Mouse (Mus musculus): ENCODE data around the gene Elmo2.

Gene Elmo2

DNA sequence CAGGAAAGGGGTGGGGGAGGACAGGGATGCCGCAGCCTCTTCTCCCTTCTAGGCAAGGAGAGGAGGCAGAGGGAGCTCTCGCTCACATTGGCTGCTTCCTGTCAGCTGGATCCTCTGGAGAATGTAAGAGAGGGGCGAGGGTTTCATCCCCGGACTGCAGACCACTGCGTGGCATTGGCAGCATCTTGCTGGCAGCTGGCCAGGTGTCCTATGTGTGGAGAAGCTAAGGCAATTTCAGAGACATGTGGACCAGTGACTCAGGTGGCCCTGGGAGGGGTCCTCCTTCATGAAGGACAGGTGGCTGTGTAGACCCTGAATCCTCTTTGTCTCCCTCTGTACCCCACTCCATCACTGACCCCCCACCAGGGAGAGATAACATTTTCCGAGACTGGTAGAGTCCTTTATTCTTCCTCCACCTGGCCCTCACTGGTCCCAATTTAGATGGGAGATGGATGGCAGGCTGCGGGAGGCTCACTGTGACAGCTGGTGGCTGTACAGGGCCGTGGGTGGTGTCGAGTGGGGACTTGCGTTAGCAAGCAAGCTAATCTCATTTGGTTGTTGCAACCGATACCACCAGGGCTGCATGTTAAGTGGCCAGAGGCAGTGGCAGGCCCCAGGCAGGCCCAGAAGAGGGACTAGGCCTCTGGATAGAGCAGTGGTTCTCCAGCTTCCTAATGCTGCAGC is 69.0 kb downstream of the Elmo2 start:
- no peak for DNase-seq (ENCODE audit: inconsistent ontology term)

DNA sequence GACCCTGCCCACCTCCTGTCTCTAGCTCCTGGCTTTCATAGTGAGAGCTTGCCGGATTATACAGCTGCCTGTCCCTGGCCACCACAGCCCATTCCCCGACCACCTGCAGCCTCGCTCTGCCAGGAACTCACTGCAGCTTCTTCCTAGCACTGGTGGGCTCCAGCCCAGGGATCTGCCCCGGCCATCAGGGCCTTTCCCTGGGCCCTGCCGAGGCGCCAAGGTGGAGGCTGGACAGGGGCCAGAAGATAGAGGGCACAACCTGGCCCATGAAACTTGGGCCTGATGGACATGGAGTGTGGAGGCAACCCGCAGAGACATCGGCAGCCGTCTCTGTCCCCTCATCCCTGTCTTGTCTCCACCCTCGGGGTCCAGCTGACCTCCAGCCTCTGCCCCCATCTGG is 70.1 kb downstream of the Elmo2 start:
- no peak for DNase-seq (ENCODE audit: inconsistent ontology term)

DNA sequence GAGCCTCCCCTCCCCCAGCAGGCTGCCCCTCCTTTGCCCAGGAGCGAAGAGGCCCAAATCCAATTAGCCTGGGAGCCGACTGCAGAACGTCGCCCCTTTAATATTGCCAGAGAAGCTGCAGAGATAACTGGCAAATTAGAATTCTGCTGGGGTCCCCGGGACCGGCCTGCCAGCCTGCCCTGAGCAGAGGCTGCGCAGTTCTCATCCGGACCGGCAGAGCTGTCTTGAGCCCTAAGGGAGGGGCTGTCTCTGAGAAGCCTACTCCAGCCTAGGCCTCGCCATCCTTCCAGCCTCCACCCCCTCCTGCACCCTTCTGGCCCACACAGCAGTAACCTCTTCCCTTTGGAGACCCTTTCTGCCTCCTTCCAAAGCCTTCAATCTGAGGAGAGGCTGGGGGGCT is 72.4 kb downstream of the Elmo2 start:
- DNase-seq (ENCODE audit: inconsistent ontology term): no peak

DNA sequence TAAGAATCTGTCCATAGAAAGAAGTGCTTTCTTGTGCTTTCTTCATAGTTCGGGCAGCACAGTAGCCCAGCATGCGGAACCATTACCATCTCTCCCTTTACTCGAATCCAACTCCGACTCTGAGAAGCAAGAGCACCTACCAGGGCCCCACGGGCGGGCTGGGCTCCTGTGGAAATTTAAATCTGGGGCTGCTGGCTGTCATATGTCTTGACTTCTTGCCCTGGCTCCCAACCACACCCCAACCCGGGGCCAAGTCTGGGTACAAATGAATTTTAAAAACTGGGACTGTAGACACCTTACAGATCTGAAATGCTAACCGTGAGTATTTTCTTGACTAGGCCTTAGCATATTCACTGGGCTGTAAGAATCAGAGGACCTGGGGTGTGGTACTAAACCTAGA is 73.0 kb downstream of the Elmo2 start:
- no peak for DNase-seq (ENCODE audit: inconsistent ontology term)

DNA sequence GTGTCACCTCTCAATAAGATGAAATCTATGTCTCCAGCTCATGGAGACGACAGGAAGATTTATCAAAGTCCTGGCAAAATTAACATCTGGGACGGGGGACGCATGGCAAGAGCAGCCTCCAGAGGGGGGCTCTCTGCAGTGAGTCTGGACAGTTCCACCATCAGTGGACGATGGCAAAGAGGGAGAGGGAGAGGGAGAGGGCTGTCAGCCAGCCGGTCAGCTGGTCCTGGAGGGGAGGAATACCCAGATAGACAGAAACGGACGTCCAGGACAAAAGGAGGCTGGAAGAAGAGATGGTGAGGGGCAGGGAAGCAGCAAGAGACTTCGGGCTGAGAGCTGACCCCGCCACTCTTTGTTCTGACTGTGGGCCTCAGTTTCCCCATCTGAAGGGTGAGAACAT is 73.5 kb downstream of the Elmo2 start:
- DNase-seq (ENCODE audit: inconsistent ontology term): no peak

DNA sequence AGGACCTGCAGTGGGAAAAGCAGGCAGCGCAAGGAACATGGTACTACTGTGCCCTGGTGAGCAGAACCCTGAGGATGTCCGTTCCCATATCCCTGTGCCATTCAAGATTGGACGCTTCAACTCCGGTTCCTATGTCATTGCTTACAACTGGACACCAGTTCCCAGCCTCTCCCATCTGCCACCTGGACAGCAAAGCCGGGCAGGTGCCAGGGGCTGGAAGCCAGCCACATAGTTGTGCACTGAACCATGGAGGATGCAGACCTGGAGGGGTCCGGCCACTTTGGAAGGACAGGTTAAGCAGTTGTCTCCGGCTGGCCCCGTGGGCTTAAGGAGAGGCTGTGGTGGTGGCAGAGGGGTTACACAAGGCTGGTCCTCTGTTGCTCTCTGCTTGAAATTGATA is 73.9 kb downstream of the Elmo2 start:
- DNase-seq (ENCODE audit: inconsistent ontology term): no peak

DNA sequence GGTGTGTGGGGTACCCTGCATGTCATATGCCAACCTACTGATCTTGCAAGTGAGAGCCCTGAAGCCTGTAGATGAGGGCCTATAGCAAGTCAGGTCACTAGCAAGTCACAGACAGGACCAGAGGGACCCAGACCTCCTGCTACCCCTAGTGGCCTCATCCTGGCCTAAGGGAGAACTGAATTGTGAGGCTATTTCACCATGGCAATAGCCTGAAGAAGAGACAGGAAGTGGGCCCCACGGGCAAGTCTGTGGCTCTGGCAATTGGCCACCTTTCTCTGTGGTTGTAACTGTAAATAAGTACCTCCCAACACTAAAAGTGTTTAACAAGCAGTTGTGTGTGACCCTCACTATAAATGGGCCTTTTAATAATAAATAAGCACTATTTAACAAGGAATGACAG is 75.4 kb downstream of the Elmo2 start:
- no peak for DNase-seq (ENCODE audit: inconsistent ontology term)

DNA sequence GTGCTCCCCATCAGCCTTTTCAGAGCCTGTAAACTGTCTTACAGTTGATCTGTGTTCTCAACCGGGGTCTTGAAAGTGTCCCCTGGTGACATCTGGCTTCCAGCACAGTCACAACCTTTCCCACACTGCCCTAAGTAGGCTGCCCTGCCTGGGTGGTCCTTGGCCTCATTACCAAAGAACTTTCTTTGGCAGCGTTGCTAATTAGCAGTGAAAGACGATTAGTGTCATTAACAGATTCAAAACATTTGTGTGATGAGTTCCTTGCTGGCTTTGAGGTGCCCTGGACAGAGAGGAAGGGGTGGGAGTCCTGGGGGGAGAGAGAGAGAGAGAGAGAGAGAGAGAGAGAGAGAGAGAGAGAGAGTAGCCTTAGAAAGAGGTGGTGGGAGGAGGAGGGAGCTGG is 77.3 kb downstream of the Elmo2 start:
- peak; percentile 35 for DNase-seq (ENCODE audit: inconsistent ontology term)

DNA sequence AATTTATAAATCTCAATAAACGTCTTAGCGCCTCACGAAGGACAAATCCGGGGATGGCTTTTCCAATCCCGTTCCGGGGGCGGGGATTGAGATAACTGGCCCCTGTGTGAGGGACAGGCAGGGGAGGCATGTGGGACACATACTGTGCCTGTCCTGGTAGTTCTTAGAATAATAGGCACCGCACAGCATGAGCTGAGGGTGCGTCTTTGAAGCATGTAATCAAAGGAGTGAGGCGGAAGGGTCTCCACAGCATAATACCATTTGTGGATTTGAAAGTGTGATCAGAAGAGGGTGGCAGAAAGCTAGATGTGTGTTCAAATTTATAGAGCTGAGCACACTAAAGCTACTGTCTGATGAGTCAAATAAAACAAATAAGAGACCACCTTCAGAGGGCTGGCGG is 79.9 kb downstream of the Elmo2 start:
- no peak for DNase-seq (ENCODE audit: inconsistent ontology term)

DNA sequence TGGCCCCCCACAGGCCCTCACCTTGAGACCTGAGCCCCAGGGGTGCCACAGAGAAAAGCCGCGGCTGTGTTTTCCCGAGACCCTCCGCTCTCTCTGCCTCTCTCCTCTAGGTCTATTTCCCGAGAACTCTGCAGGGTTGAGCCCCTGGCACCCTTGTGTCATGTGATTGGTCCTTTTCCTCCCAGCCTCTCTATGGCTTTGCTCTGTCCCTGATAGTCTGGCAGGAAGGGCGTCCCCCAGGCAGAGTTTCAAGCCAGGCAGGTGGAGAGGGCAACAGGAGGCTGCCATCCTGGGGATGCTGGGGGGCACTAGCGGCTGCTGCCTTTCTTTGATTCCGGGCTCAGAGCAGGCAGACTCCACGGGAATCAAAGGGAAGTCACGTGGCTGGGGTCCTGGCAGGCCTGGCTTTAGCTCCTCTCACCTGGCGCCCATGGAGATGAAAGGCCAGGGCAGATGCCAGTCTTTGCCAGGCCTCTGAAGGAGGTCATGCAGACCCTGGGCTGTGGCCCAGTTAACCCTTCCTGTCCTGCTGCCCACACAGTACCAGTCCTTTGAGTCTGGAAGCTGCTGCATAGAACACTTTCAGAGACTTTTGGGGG is 83.1 kb downstream of the Elmo2 start:
- no peak for DNase-seq (ENCODE audit: inconsistent ontology term)

DNA sequence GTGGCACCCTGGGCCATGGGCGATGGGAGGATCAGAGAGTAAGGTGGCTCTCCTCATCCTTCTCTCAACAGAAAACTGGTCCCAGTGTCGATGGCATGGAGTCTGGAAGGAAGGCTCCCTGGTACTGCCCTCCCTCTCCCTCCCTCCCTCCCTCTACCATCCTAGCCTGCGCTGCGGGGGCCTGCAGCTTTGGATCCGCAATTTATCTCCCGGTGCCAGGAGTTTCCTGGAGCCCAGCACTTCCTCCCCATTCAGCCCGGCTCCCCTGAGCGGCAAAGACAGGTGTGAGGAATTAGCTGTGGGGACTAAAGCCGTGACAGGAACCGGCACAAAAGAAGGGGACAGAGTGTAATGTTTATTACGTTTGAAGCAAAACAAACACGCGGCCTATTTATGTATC is 83.7 kb downstream of the Elmo2 start:
- DNase-seq (ENCODE audit: inconsistent ontology term): no peak

DNA sequence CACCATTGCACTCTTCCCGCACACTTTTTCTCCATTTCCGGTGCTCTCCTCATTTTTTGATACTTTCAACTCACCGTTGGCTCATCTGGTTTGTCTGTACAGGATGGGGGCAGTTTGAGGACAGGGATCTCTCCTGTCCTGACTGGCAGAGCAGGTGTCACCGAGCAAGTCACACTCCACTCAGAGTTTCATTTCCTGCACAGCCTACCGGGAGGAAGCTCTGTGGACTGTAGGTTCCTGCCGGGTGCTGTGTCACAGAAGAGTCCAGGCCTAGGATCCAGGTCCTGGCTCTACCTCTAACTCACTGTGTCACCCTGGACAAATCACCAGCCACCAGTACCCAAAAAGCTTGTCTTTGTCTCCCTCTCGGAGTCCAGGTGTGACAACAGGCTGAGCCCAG is 84.5 kb downstream of the Elmo2 start:
- no peak for DNase-seq (ENCODE audit: inconsistent ontology term)

DNA sequence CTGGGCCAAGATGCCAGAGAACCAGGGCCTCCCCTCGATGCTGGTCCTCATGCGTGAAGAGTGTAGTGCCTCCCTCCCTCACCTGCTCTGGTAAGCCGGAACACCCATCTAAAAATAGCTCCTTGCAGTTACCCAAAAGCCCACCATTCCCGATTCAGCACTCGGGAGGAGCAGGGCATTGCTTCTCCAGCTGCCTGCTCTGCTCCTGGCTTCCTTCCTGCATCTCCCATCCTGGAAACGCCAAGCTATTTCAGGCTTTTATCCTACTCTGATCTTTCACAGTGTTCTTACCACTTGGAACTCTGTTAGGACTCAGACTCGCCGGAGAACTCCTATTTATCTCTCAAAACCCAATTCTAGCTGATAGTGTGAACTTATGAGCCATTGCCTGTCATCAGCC is 85.9 kb downstream of the Elmo2 start:
- DNase-seq (ENCODE audit: inconsistent ontology term): no peak

DNA sequence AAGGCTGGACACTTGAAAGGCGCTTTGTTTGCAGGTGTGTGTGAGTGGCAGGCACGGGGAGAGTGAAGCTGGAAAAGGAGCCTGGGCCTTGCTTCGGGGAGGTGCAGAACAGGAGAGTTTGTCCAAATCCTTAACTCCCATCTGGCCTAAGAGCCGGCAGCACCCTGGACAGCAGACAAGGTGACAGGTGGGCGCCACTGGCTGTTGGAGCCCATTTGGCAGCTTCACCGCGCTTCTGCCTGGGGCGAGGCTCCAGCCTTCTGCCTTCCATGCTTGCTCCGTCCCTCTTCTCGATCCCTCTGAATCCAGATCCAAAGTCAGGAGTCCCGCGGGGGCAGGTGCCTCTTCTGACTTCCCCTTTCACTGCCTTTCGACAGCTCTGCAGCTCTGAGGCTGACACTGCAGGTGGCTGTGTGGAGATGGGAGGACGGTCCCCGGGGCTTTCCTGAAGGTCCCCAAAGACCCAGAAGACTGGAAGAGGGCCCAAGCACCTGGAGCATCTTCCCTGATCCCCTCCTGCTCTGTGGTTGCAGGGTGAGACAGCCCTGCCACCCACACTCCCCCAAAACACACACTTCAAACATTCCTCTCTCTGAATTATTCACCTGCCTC is 86.6 kb downstream of the Elmo2 start:
- DNase-seq (ENCODE audit: inconsistent ontology term): no peak

DNA sequence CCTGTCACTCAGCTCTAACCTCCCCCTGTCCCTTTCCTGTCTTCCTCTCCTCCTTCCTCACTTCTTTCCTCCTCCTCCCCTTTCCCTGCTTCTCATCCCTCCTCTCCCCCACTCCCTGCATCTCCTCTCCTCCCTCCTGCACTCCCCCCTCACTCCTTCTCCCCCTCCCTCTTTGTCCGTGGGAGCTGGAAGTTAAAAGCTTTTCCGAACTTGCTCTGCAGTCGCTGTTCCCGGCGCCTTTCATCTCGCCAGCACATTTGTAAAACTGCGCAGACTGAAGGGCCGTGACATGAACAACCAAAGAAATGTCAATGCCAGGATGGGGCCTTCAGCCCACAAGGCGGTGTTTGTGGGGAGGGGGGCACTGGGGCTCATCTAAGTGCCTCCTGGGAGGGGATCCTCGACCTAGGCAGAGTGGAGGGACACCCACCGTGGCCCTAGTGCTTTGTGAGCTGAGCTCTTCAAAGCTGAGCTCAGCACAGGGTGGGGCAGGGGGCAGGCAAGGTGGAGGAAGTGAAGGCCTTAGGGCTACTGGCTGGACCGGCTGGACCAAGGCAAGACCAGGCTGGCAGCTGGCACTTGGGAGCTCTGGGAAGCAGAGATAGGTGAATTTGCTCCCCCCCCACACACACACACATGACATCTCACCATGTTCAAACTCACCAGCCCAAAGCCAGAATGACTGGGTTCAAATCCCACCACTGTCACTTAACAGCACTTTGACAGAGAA is 87.7 kb downstream of the Elmo2 start:
- DNase-seq (ENCODE audit: inconsistent ontology term): no peak
